Mouse (Mus musculus) brain, embryonic 14.5 days (tissue): ENCODE measurements at regions not wholly inside any gene's neighbourhood (a gene's known extent, or its start where the extent isn't known, plus 50 kb on each side); places are given as distances from the start of the nearest gene placed in this dataset.

Source experiments
- CTCF ChIP-seq: fragments of 200-500 bp; IDR thresholded peaks from 2 replicates; pipeline ENCODE4 v1.5.1; 2012; ENCODE audit warnings: inconsistent platforms, mild to moderate bottlenecking, moderate library complexity, borderline replicate concordance; ENCODE audit not compliant: insufficient read depth, insufficient read length; ENCODE audit errors: extremely low read depth
- POLR2A ChIP-seq: fragments of 200-500 bp; IDR thresholded peaks from 2 replicates; pipeline ENCODE4 v1.6.1; 2012; ENCODE audit warnings: mild to moderate bottlenecking, inconsistent platforms, borderline replicate concordance; ENCODE audit not compliant: poor library complexity, insufficient read depth, insufficient read length, severe bottlenecking; ENCODE audit errors: extremely low read depth

GRCm38 (mm10) chr9:34202942-34203551, 282.6 kb upstream of the Kirrel3 start:
- no peak for TF ChIP-seq POLR2A
- TF ChIP-seq CTCF: no peak
